Mouse (Mus musculus) small intestine, adult 2 months (tissue): ENCODE measurements around the gene Kcnmb3.

Source experiments
- CTCF ChIP-seq: fragments of 200-500 bp; IDR thresholded peaks from 2 replicates; pipeline ENCODE4 v1.5.1; 2012; ENCODE audit warnings: low read depth, mild to moderate bottlenecking, control low read depth, inconsistent platforms, low read length, moderate library complexity, mixed read lengths; ENCODE audit not compliant: insufficient replicate concordance, insufficient read length; ENCODE audit errors: extremely low read depth
- POLR2A ChIP-seq: fragments of 200-500 bp; IDR thresholded peaks from 2 replicates; pipeline ENCODE4 v1.6.1; 2012; ENCODE audit warnings: low read depth, mild to moderate bottlenecking, control low read depth, inconsistent platforms, low read length, moderate library complexity

DNA sequence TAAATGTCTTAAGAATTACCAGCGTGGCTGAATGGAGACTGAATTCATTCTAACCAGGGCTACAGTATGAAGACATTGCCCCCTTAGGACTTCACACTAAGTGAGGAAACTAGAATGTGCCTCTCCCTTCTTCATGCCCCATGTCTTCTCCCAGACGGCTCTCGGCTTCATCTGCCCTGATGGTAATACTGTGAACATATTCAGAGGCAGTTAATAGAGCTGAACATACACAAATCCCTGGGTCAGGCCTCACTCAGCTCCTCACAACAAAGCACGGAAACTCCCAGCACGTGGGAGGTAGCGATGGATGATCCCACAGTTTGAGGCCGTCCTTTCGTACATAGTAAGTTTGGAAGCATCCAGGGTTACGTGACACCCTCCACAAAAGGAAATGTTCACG is 18.8 kb downstream of the Kcnmb3 start:
- TF ChIP-seq CTCF (no peak), POLR2A (no peak)
